Mouse (Mus musculus): ENCODE data around the gene Tfrc. TPM values are rescaled to one million over a fixed set of nuclear protein-coding genes. Genes with fewer than 3 reads are reported as not detected.

Gene Tfrc
- polyA plus RNA-seq, 1 experiment from 2014 or later: 37.0 TPM

- Histone ChIP-seq H3K27ac (no peak overlapping the region), H3K36me3 (ENCODE audit: insufficient read depth, low read length) (no peaks in the 10 kb centered on the region), H3K4me3 (replicated peaks; ENCODE audit: low read depth, low read length) (no peak overlapping the region), H3K4me1 (replicated peaks; ENCODE audit: insufficient read depth, low read length) (no peaks in the 10 kb centered on the region), H3K9ac (ENCODE audit: low read depth, low read length) (no peak overlapping the region), H3K27me3 (ENCODE audit: insufficient read depth, low read length) (no peaks in the 10 kb centered on the region), H3K9me3 (replicated peaks; ENCODE audit: low read length) (no peaks in the 10 kb centered on the region), H3K4me2 (ENCODE audit: low read length) (no peak overlapping the region)
- no peak for ATAC-seq (replicated peaks; ENCODE audit: low FRiP score, low read depth)
- DNase-seq (ENCODE audit: low spot score): no peak
- no peak for TF ChIP-seq CTCF (IDR thresholded peaks at IDR 0.05; ENCODE audit: low read depth)
- WGBS: 83% methylated on average over 10 of the region's 10 CpGs
Measured at GRCm38 (mm10) chr16:32595142-32595855, 13.4 kb upstream of the Tfrc start.

GRCm38 (mm10) chr16:32597909-32598381 lies 10.8 kb upstream of the Tfrc start:
- no peaks in the 10 kb centered on the region for H3K36me3 ChIP-seq (ENCODE audit: insufficient read depth, low read length)
- no peaks in the 10 kb centered on the region for H3K27me3 ChIP-seq (ENCODE audit: insufficient read depth, low read length)
- no peak for ATAC-seq (replicated peaks; ENCODE audit: low FRiP score, low read depth)
- no peak for TF ChIP-seq CTCF (IDR thresholded peaks at IDR 0.05; ENCODE audit: low read depth)
- no peak overlapping the region for H3K4me2 ChIP-seq (ENCODE audit: low read length)
- WGBS: 43% methylated on average over 4 of the region's 4 CpGs
- no peak overlapping the region for H3K27ac ChIP-seq
- DNase-seq (ENCODE audit: low spot score): peak; percentile 3
- H3K9me3 ChIP-seq (replicated peaks; ENCODE audit: low read length): no peaks in the 10 kb centered on the region
- H3K4me3 ChIP-seq (replicated peaks; ENCODE audit: low read depth, low read length): no peak overlapping the region
- no peaks in the 10 kb centered on the region for H3K4me1 ChIP-seq (replicated peaks; ENCODE audit: insufficient read depth, low read length)
- H3K9ac ChIP-seq (ENCODE audit: low read depth, low read length): no peak overlapping the region

DNA sequence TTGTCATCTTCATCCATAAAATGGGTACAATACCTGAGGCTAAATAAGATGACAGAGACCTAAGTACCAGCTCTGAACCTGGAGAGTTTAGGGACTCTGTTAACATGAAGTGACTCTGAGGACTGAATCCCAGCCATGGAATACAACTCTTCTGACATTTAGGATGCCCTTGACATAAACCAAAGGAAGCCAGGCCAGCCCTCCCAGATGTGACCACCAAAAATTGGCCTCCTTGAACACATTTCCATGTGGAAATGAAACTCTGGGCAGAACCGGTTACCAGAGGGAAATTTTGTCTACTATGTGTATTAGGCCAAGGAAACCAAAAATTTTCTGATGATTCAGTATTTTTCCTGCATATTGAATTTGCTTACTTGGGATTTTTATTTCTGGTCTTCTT lies 9.6 kb upstream of the Tfrc start:
- ATAC-seq (replicated peaks; ENCODE audit: low FRiP score, low read depth) (no peak), DNase-seq (ENCODE audit: low spot score) (no peak)
- Histone ChIP-seq H3K27me3 (ENCODE audit: insufficient read depth, low read length) (no peaks in the 10 kb centered on the region), H3K9me3 (replicated peaks; ENCODE audit: low read length) (no peaks in the 10 kb centered on the region), H3K4me2 (ENCODE audit: low read length) (no peak overlapping the region), H3K9ac (ENCODE audit: low read depth, low read length) (no peak overlapping the region), H3K27ac (no peak overlapping the region), H3K4me3 (replicated peaks; ENCODE audit: low read depth, low read length) (no peak overlapping the region), H3K36me3 (ENCODE audit: insufficient read depth, low read length) (no peaks in the 10 kb centered on the region), H3K4me1 (replicated peaks; ENCODE audit: insufficient read depth, low read length) (no peaks in the 10 kb centered on the region)
- WGBS: 96% methylated on average over 1 of the region's 1 CpGs
- TF ChIP-seq CTCF (IDR thresholded peaks at IDR 0.05; ENCODE audit: low read depth): no peak

DNA sequence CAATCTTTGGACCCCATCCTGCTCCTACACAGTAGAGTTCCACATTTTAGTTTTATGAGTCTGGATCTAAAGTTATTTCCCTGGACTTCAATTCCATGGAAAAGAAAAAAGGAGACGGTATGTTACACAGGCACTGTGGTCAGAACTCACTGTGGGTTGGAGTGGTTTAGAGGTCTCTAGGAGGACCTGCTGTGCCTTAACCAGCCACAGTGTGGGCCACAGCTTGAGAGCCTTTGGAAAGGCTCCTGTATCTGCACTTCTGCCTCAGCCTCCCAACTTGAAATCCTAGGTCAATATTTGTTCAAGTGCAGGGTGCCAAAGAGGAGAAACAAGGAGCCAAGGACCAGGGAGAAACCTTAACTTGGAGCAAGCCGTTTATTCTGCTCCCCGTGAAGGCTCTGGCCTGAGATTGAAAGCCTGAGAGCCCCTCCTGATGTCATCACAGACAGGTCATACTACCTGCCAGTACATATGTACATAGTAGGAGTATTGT lies 6.5 kb upstream of the Tfrc start:
- TF ChIP-seq CTCF (IDR thresholded peaks at IDR 0.05; ENCODE audit: low read depth): no peak
- ATAC-seq (replicated peaks; ENCODE audit: low FRiP score, low read depth): no peak

GRCm38 (mm10) chr16:32607562-32608343 lies 967 bp upstream of the Tfrc start:
- Histone ChIP-seq H3K9me3 (replicated peaks; ENCODE audit: low read length) (no peaks in the 10 kb centered on the region), H3K36me3 (ENCODE audit: insufficient read depth, low read length) (no peaks in the 10 kb centered on the region), H3K27me3 (ENCODE audit: insufficient read depth, low read length) (no peaks in the 10 kb centered on the region), H3K4me1 (replicated peaks; ENCODE audit: insufficient read depth, low read length) (no peaks in the 10 kb centered on the region), H3K27ac (peak overlapping the region; percentile 90), H3K4me3 (replicated peaks; ENCODE audit: low read depth, low read length) (0 out of 2 replicates have a peak overlapping the region, but pooled peaks have one; percentile 72), H3K9ac (ENCODE audit: low read depth, low read length) (no peak overlapping the region), H3K4me2 (ENCODE audit: low read length) (peak overlapping the region; percentile 97)
- ATAC-seq (replicated peaks; ENCODE audit: low FRiP score, low read depth) (no peak), DNase-seq (ENCODE audit: low spot score) (no peak)
- no peak for TF ChIP-seq CTCF (IDR thresholded peaks at IDR 0.05; ENCODE audit: low read depth)
- 46% methylated on average over 7 of the region's 7 CpGs for WGBS

More for the DNA sequence above, 6.5 kb upstream of the Tfrc start:
- no peaks in the 10 kb centered on the region for H3K4me1 ChIP-seq (replicated peaks; ENCODE audit: insufficient read depth, low read length)
- H3K4me2 ChIP-seq (ENCODE audit: low read length): no peak overlapping the region
- WGBS: 82% methylated on average over 3 of the region's 3 CpGs
- no peaks in the 10 kb centered on the region for H3K27me3 ChIP-seq (ENCODE audit: insufficient read depth, low read length)
- no peaks in the 10 kb centered on the region for H3K9me3 ChIP-seq (replicated peaks; ENCODE audit: low read length)
- no peak overlapping the region for H3K4me3 ChIP-seq (replicated peaks; ENCODE audit: low read depth, low read length)
- H3K36me3 ChIP-seq (ENCODE audit: insufficient read depth, low read length): no peaks in the 10 kb centered on the region
- no peak overlapping the region for H3K9ac ChIP-seq (ENCODE audit: low read depth, low read length)
- no peak overlapping the region for H3K27ac ChIP-seq
- DNase-seq (ENCODE audit: low spot score): no peak

- no peaks in the 10 kb centered on the region for H3K4me1 ChIP-seq (replicated peaks; ENCODE audit: insufficient read depth, low read length)
- no peaks in the 10 kb centered on the region for H3K9me3 ChIP-seq (replicated peaks; ENCODE audit: low read length)
- H3K9ac ChIP-seq (ENCODE audit: low read depth, low read length): peak overlapping the region; percentile 33; the same call in 1 of the 2 replicates
- peak overlapping the region; percentile 72 for H3K4me3 ChIP-seq (replicated peaks; ENCODE audit: low read depth, low read length)
- ATAC-seq (replicated peaks; ENCODE audit: low FRiP score, low read depth): no peak
- no peaks in the 10 kb centered on the region for H3K27me3 ChIP-seq (ENCODE audit: insufficient read depth, low read length)
- H3K36me3 ChIP-seq (ENCODE audit: insufficient read depth, low read length): no peaks in the 10 kb centered on the region
- DNase-seq (ENCODE audit: low spot score): peak; percentile 41
- no peak for TF ChIP-seq CTCF (IDR thresholded peaks at IDR 0.05; ENCODE audit: low read depth)
- 2% methylated on average over 8 of the region's 8 CpGs for WGBS
- H3K27ac ChIP-seq: peak overlapping the region; percentile 90
- H3K4me2 ChIP-seq (ENCODE audit: low read length): peak overlapping the region; percentile 97
Measured at GRCm38 (mm10) chr16:32608344-32608711, 392 bp upstream of the Tfrc start.
